Mouse (Mus musculus) lung, postnatal 0 days (tissue): Measurements from ENCODE around the gene Vamp8. TPM values are rescaled to one million over a fixed set of nuclear protein-coding genes. Genes with fewer than 3 reads are reported as not detected.

ENCODE experiments used
- ATAC-seq: fragments of 200-750 bp; cut with Nextera tagmentation; 2 replicates; pipeline ENCODE4 v1.8.0; 2017; ENCODE audit warnings: moderate library complexity
- DNase-seq: peaks from one replicate; pipeline ENCODE4 v3.0.0-alpha.2; 2016; ENCODE audit warnings: low spot score
- H3K27ac ChIP-seq: fragments of 300-500 bp; sonication (generic); 2 replicates; pipeline ENCODE4 v1.5.1; 2014; ENCODE audit warnings: antibody characterized with exemption, mild to moderate bottlenecking, low read length, mixed read lengths
- H3K27me3 ChIP-seq: fragments of 300-500 bp; sonication (generic); replicated peaks from 2 replicates; pipeline ENCODE4 v1.6.1; 2014; ENCODE audit warnings: low read length, mixed read lengths; ENCODE audit not compliant: insufficient read depth
- H3K36me3 ChIP-seq: fragments of 300-500 bp; sonication (generic); 2 replicates; pipeline ENCODE4 v1.6.1; 2014; ENCODE audit warnings: low read length, mixed read lengths; ENCODE audit not compliant: insufficient read depth
- H3K4me1 ChIP-seq: fragments of 300-500 bp; sonication (generic); 2 replicates; pipeline ENCODE4 v1.6.1; 2014; ENCODE audit warnings: antibody characterized with exemption, low read depth, low read length, mixed read lengths; ENCODE audit not compliant: insufficient read depth
- H3K4me2 ChIP-seq: fragments of 300-500 bp; sonication (generic); replicated peaks from 2 replicates; pipeline ENCODE4 v1.6.1; 2014; ENCODE audit warnings: low read depth, mild to moderate bottlenecking, low read length, moderate library complexity, mixed read lengths
- H3K4me3 ChIP-seq: fragments of 300-500 bp; sonication (generic); 2 replicates; pipeline ENCODE4 v1.5.1; 2014; ENCODE audit warnings: low read depth, low read length
- H3K9ac ChIP-seq: fragments of 300-500 bp; sonication (generic); replicated peaks from 2 replicates; pipeline ENCODE4 v1.6.1; 2014; ENCODE audit warnings: low read depth, mild to moderate bottlenecking
- H3K9me3 ChIP-seq: fragments of 300-500 bp; sonication (generic); 2 replicates; pipeline ENCODE4 v1.6.1; 2016; ENCODE audit warnings: low read length, mixed read lengths
- CTCF ChIP-seq: IDR thresholded peaks from 2 replicates; pipeline ENCODE4 v1.5.1; 2016; ENCODE audit warnings: antibody characterized with exemption, mild to moderate bottlenecking
- EP300 ChIP-seq: IDR thresholded peaks from 2 replicates; pipeline ENCODE4 v1.6.1; 2016; ENCODE audit warnings: antibody characterized with exemption, mild to moderate bottlenecking, control low read depth
- WGBS: fragments of 180-500 bp; shearing (Covaris S2); extraction: QIAGEN DNeasy Blood & Tissue Kit; methylation state at CpG from one replicate; pipeline ENCODE4 v1.1.7; 2014; 5-methylcytosine and 5-hydroxymethylcytosine counted together
- polyA plus RNA-seq: library from polyadenylated mRNA; unstranded; fragments of >200 nt; fragmentation: Nextera tagmentation; extraction: Ambion mirVana; gene quantifications from 2 replicates; pipeline ENCODE4 v1.2.1, GENCODE M21; 2015

Gene Vamp8
- polyA plus RNA-seq, 1 experiment from 2014 or later = 656 TPM

DNA sequence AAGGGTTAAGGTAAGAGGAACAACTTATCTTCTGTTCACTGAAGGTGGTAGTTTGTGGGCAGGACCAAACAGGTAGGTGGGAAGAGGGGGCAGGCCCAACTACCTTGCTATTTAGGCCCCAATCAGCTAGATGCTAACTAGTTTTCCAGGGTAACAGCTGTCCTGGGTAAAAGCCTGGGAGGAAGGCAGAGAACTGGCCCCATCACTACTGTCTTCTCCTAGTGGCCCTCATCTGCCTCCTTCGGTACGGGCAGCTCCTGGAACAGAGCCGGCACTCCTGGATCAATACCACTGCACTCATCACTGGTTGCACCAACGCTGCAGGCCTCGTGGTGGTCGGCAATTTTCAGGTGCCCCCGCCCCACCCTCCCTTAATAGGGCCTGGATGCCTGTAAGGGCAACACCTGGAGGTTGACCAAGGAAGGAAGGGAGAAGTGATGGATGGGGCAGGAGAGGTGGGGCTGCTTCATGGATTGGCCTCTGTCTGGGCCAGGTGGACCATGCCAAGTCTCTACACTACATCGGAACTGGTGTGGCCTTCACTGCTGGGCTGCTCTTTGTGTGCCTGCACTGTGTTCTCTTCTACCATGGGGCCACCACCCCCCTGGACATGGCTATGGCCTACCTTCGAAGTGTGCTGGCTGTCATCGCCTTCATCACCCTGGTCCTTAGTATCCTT, 32.3 kb downstream of the Vamp8 start:
- ATAC-seq (no peak), DNase-seq (no peak)
- Histone ChIP-seq H3K9ac (no peak overlapping the region), H3K4me1 (peaks cover 26% of the 10 kb centered on the region), H3K27ac (0 out of 2 replicates have a peak overlapping the region, but pooled peaks have one; percentile 9), H3K4me3 (no peak overlapping the region), H3K36me3 (peaks cover 19% of the 10 kb centered on the region), H3K9me3 (no peaks in the 10 kb centered on the region), H3K4me2 (no peak overlapping the region), H3K27me3 (no peaks in the 10 kb centered on the region)
- TF ChIP-seq CTCF (no peak), EP300 (no peak)
- 89% methylated on average over 10 of the region's 10 CpGs for WGBS

DNA sequence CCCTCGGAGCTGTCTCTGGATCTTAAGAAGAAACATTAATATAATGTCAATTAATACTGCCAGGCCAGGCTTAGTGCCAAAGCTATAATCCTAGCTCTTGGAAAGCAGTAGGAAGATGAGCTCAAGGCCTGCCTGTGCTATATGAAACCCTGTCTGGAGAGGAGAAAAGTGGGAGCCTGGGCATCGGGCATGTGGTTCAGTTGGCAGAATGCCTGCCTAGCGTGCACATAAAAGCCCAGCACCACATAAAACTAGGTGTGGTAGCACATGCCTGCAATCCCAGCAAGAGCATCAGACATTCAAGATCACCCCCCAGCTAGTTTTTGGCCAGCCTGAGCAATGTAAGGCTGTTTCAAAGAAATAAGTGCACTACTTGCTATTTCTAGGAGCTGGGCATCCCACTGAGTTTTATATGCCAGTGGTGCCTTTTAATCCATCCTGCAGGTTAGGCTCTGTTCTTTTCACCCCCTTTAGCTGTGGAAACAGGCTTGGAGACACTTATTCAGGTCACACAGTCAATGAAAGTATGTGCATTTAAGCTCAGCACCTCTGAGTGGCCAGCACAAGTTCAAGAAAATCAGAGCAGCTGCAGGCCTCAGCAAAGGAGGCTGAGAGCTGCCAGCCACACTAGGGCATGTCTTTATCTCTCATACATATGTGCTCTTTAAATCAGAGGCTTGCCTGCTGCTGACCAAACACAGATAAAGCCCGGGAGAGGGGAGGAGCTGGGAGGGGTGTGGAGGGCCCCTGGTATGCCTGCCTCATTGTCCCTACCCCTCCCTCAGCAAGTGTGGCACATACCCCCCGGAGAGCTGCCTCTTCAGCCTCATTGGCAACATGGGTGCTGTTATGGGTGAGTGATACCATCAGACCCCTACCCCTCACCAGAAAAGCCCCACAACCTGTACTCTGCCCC, 33.1 kb downstream of the Vamp8 start:
- no peak overlapping the region for H3K4me2 ChIP-seq
- DNase-seq (no peak), ATAC-seq (no peak)
- no peaks in the 10 kb centered on the region for H3K9me3 ChIP-seq
- H3K27me3 ChIP-seq = no peaks in the 10 kb centered on the region
- H3K9ac ChIP-seq = no peak overlapping the region
- peak overlapping the region; percentile 9; the same call in 1 of the 2 replicates for H3K27ac ChIP-seq
- TF ChIP-seq EP300 (no peak), CTCF (no peak)
- WGBS = 57% methylated on average over 5 of the region's 5 CpGs
- H3K4me1 ChIP-seq = peaks cover 28% of the 10 kb centered on the region
- H3K4me3 ChIP-seq = no peak overlapping the region
- H3K36me3 ChIP-seq = peaks cover 19% of the 10 kb centered on the region

DNA sequence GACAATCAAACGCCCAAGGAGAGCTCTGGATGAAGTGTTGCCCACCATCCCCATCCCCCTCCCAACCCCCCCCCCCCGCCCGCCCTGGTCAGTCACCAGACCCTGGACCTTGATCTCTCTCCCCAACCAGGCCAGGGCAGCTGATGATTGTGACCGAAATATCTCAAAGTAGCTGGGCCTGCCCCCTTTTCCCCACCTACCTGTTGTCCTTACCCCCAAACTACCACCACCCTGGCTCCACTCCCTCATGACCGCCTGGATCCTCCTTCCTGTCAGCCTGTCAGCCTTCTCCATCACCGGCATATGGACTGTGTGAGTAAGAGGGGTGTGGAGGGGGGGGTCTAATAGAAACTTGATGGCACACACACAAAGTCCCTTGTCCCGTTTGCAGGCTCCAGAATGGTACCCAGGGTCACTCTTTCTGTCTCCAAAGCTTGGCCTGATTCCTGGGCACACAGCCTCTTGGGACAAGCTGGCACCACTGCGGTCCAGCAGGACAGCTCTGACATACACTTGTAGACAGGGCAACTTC, 34.4 kb downstream of the Vamp8 start:
- Histone ChIP-seq H3K36me3 (peaks cover 19% of the 10 kb centered on the region), H3K9me3 (no peaks in the 10 kb centered on the region), H3K4me2 (peak overlapping the region; percentile 85), H3K9ac (peak overlapping the region; percentile 54), H3K4me1 (peaks cover 28% of the 10 kb centered on the region), H3K4me3 (peak overlapping the region; percentile 59), H3K27ac (peak overlapping the region; percentile 72), H3K27me3 (no peaks in the 10 kb centered on the region)
- DNase-seq (no peak), ATAC-seq (no peak)
- TF ChIP-seq CTCF (no peak), EP300 (no peak)
- WGBS = 33% methylated on average over 8 of the region's 8 CpGs

DNA sequence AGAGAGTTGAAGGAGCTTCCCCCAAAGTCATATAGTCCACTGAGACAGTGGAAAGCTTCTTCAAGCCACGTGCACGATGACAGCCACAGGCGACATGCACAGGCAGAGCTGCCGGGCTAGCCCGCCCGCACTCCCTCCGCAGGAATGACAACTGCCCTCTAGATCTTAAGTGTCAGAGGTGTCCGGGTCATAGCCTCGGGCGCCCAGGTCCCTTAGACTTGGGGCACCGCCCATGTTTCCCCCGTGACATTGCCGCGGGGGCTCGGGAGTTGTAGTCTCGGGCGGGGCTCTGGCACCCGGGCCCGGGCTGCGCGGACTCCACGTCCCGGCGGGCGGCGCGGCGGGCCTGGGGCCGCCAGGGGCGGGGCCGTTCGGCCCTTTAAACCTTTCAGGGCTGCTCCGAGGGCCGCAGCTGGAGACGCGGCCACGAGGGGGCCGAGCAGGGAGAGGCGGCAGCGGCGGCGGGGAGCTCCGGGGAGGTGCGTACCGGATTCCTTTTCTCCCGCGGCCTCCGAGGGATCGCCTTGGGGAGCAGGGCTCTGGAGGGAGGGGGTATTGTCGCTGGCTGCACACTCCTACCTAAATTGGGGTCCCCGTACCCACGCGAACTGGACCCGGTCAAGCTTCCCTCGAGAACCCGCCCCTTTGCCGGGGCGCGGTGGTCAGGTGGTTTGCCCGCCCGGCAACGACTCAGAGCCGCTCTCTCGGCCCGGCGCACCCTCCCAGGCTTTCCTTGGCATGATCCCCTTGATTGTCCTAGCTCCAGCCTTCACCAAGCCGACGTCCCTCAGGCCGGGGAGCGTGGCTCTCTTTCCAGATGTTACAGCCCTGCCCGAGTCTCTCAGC, 35.2 kb downstream of the Vamp8 start, which contains the start of gene Tmem150a:
Gene Tmem150a, plus strand, starts transcription at position 382 of the 846 bp plus-strand sequence.
- TF ChIP-seq EP300 (no peak), CTCF (peak; percentile 63)
- peak within 1 kb of the TSS; percentile 72 for H3K27ac ChIP-seq
- peak within 1 kb of the TSS; percentile 54 for H3K9ac ChIP-seq
- peak; percentile 94 for ATAC-seq
- peak; percentile 93 for DNase-seq
- H3K9me3 ChIP-seq = no peaks in the 10 kb centered on the region
- peak within 1 kb of the TSS; percentile 85 for H3K4me2 ChIP-seq
- H3K4me1 ChIP-seq = peaks cover 23% of the 10 kb centered on the region
- H3K4me3 ChIP-seq = peak within 1 kb of the TSS; percentile 59
- 4% methylated on average over 47 of the region's 71 CpGs for WGBS
- H3K36me3 ChIP-seq = peaks cover 14% of the 10 kb centered on the region; the same call in 1 of the 2 replicates
- H3K27me3 ChIP-seq = no peaks in the 10 kb centered on the region

DNA sequence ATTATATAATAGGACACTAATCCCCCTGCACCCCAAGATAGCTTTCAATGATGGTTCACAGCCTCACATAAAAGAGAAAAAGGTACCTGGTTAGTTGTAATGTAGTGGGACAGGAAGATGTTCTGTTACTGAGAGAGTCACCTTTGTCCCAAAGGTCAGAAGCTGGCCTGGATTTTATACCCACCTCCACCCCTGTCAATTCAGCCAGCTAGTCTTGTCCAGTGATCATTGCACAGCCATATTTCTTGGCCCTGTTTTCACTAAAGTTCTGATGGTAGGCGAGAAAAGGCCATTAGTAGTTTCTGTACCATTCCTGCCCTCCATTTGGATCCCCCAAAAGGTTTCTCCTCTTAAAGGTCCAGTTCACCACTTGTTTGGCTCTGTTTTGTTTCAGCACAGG, 36.5 kb downstream of the Vamp8 start:
- no peak overlapping the region for H3K4me3 ChIP-seq
- H3K4me1 ChIP-seq = peaks cover 21% of the 10 kb centered on the region
- H3K27me3 ChIP-seq = no peaks in the 10 kb centered on the region
- TF ChIP-seq CTCF (no peak), EP300 (no peak)
- DNase-seq (no peak), ATAC-seq (no peak)
- 86% methylated on average over 1 of the region's 1 CpGs for WGBS
- H3K9me3 ChIP-seq = no peaks in the 10 kb centered on the region
- no peak overlapping the region for H3K9ac ChIP-seq
- peaks cover 8% of the 10 kb centered on the region; the same call in 1 of the 2 replicates for H3K36me3 ChIP-seq
- H3K4me2 ChIP-seq = no peak overlapping the region; the same call in 1 of the 2 replicates
- peak overlapping the region; percentile 72 for H3K27ac ChIP-seq
